Mouse (Mus musculus) liver, postnatal 0 days (tissue): Measurements from ENCODE around the gene Btbd9. TPM values are rescaled to one million over a fixed set of nuclear protein-coding genes. Genes with fewer than 3 reads are reported as not detected.

Experiments
- ATAC-seq: fragments of 200-750 bp; cut with Nextera tagmentation; 2 replicates; pipeline ENCODE4 v1.8.0; 2017; ENCODE audit warnings: mild to moderate bottlenecking, moderate library complexity
- DNase-seq: peaks from one replicate; pipeline ENCODE4 v3.0.0-alpha.2; 2016
- H3K27ac ChIP-seq: fragments of 300-500 bp; sonication (generic); 2 replicates; pipeline ENCODE4 v1.5.1; 2014; ENCODE audit warnings: antibody characterized with exemption, moderate library complexity, mild to moderate bottlenecking, low read depth
- H3K27me3 ChIP-seq: fragments of 300-500 bp; sonication (generic); 2 replicates; pipeline ENCODE4 v1.6.1; 2014; ENCODE audit warnings: low read length, control low read depth, mixed read lengths; ENCODE audit not compliant: insufficient read depth
- H3K36me3 ChIP-seq: fragments of 300-500 bp; sonication (generic); replicated peaks from 2 replicates; pipeline ENCODE4 v1.6.1; 2014; ENCODE audit warnings: mild to moderate bottlenecking, control low read depth, low read length, moderate library complexity, mixed read lengths; ENCODE audit not compliant: insufficient read depth
- H3K4me1 ChIP-seq: fragments of 300-500 bp; sonication (generic); 2 replicates; pipeline ENCODE4 v1.6.1; 2014; ENCODE audit warnings: antibody characterized with exemption, mild to moderate bottlenecking, control low read depth; ENCODE audit not compliant: insufficient read depth
- H3K4me2 ChIP-seq: fragments of 300-500 bp; sonication (generic); 2 replicates; pipeline ENCODE4 v1.6.1; 2014; ENCODE audit warnings: low read depth, mild to moderate bottlenecking, low read length, moderate library complexity, mixed read lengths
- H3K4me3 ChIP-seq: fragments of 300-500 bp; sonication (generic); 2 replicates; pipeline ENCODE4 v1.5.1; 2014; ENCODE audit warnings: low read depth, low read length
- H3K9ac ChIP-seq: fragments of 300-500 bp; sonication (generic); replicated peaks from 2 replicates; pipeline ENCODE4 v1.6.1; 2014; ENCODE audit warnings: mild to moderate bottlenecking, moderate library complexity
- H3K9me3 ChIP-seq: fragments of 300-500 bp; sonication (generic); 2 replicates; pipeline ENCODE4 v1.6.1; 2016; ENCODE audit warnings: mild to moderate bottlenecking, control low read depth, low read length, mixed read lengths
- CTCF ChIP-seq: sonication (generic); IDR thresholded peaks from 2 replicates; pipeline ENCODE4 v1.5.1; 2016; ENCODE audit warnings: antibody characterized with exemption, low read depth
- EP300 ChIP-seq: IDR thresholded peaks from 2 replicates; pipeline ENCODE4 v1.6.1; 2016; ENCODE audit warnings: antibody characterized with exemption, low read depth, mild to moderate bottlenecking
- WGBS: fragments of 180-500 bp; shearing (Covaris S2); extraction: QIAGEN DNeasy Blood & Tissue Kit; methylation state at CpG from one replicate; pipeline ENCODE4 v1.1.7; 2014; ENCODE audit not compliant: insufficient replicate concordance; 5-methylcytosine and 5-hydroxymethylcytosine counted together
- polyA plus RNA-seq: library from polyadenylated mRNA; unstranded; fragments of >200 nt; fragmentation: Nextera tagmentation; extraction: Ambion mirVana; gene quantifications from 2 replicates; pipeline ENCODE4 v1.2.1, GENCODE M21; 2015

The Btbd9 gene
- polyA plus RNA-seq, 1 experiment from 2014 or later, result 16.5 TPM

DNA sequence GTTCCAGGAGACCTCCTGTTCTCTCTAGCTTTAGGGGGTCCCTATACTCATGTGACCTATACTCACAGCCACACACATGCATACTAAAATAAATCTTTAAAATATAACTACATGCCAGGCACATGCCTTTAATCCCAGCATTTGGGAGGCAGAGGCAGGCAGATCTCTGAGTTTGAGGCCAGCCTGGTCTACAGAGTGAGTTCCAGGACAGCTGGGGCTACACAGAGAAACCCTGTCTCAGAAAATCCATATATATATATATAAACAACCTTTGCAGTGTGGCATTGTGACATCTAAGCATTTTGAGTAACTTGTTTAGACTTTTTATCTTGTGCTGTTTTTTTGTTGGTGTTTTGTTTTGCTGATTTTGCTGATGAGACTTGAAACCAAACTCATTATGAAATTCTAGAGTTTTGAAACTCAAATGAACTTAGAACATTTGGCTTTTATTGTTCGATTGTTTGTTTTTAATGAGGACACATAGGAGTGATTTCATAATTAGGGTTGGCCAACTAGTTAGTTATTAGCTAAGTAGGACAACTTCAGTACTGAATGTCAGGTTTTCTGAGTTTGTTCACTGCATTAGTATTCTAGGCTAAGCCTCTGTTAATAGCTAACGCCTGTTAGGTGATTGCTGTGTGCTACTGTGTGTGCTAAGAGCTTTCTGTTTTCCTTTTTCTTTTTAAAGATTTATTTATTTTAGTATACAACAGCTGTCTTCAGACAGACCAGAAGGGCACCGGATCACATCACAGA lies 42.0 kb upstream of the Btbd9 start:
- Histone ChIP-seq H3K36me3 (no peaks in the 10 kb centered on the region), H3K9ac (no peak overlapping the region), H3K4me2 (no peak overlapping the region), H3K27ac (peak overlapping the region; percentile 16), H3K4me1 (peaks cover 10% of the 10 kb centered on the region; the same call in 1 of the 2 replicates), H3K27me3 (no peaks in the 10 kb centered on the region), H3K9me3 (no peaks in the 10 kb centered on the region), H3K4me3 (no peak overlapping the region)
- TF ChIP-seq CTCF (no peak), EP300 (peak; percentile 55; the same call in 1 of the 2 replicates)
- ATAC-seq, result peak; percentile 92
- 59% methylated on average over 3 of the region's 3 CpGs for WGBS
- no peak for DNase-seq

DNA sequence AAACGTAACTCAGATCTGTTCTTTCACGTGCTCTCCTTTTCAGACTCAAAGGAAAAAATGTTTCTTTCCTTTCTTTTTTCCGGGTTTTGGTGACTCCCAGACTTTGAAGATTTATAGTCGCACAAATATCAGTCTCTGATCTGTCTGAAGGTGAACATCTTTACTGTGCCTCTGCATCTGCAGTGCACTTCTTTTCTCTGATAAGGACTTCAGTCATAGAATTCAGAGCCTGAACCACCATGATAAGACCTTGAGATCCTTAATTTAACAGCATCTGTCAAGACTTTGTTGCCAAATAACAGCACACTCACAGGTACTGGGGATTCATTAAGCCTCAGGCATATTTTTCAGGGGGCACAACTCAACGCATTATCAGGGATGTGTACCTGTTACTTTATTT lies 39.9 kb upstream of the Btbd9 start:
- Histone ChIP-seq H3K36me3 (no peaks in the 10 kb centered on the region), H3K4me3 (no peak overlapping the region), H3K27me3 (no peaks in the 10 kb centered on the region), H3K27ac (no peak overlapping the region), H3K4me1 (peaks cover 18% of the 10 kb centered on the region), H3K9me3 (no peaks in the 10 kb centered on the region), H3K9ac (no peak overlapping the region), H3K4me2 (peak overlapping the region; percentile 1; the same call in 1 of the 2 replicates)
- DNase-seq (no peak), ATAC-seq (no peak)
- 74% methylated on average over 5 of the region's 5 CpGs for WGBS
- TF ChIP-seq EP300 (peak; percentile 96), CTCF (no peak)

DNA sequence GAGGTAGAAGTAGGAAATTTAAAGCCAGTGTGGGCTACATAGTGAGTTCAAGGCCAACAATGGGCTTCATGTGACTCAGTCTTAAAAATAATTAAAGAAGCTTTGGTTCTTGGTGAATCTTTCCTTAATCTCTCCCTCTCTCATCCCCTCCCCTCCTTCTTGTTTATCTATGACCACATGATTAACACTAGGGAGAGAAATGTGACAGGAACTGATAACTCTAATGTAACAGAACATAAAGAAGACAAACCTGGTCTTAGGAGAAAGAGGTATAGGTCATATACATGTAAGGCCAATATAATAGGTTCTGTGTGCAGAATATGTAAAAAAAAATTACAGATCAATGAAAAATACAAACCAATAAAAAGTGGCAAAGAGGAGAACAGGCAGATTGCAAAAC lies 37.1 kb upstream of the Btbd9 start:
- Histone ChIP-seq H3K27ac (peak overlapping the region; percentile 52), H3K36me3 (0 out of 2 replicates have a peak, but pooled peaks cover 2% of the 10 kb centered on the region), H3K4me2 (peak overlapping the region; percentile 59), H3K4me1 (peaks cover 40% of the 10 kb centered on the region), H3K9ac (no peak overlapping the region), H3K27me3 (no peaks in the 10 kb centered on the region), H3K9me3 (no peaks in the 10 kb centered on the region), H3K4me3 (no peak overlapping the region)
- DNase-seq (no peak), ATAC-seq (no peak)
- TF ChIP-seq CTCF (no peak), EP300 (peak; percentile 92)

DNA sequence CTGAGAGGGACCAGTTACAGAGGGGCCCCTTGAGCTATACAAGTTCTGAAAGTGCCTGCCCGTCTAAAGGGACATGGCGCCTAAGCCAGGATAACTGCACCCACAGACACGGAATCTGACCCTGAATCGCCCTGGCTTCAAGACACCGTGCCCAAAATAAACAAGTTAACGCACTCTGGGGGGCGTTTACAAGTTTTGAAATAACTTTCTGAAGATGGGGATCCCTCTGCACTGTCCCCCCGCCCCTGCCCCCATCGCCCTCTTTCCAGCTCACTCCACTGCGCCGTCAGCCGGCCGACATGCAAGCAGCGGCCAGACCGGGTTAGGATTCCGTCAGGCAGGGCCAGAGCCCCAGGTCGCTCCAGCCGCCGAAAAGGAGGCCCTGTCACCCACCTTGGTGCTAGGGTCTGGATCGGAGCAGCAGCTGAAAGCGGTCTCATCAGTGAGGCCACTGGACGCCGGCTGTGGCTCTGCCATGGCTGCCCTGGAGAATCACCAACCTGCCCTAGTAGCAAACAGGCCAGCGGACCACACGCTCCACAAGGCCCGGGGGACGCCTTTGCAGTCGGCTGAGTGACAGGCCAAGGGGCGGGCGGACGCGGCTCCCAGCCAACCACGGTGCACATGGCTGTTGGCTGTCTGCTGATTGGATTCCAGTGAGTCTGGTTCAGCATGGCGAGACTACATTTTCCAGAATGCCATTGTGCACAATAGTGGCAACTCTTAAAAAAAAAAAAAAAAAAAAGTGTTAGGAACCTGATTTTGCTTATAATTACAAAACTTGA lies 36.0 kb upstream of the Btbd9 start:
- 0 out of 2 replicates have a peak, but pooled peaks cover 3% of the 10 kb centered on the region for H3K36me3 ChIP-seq
- peak; percentile 96 for ATAC-seq
- H3K9ac ChIP-seq, result peak overlapping the region; percentile 96
- peaks cover 44% of the 10 kb centered on the region for H3K4me1 ChIP-seq
- peak; percentile 98 for DNase-seq
- peak; percentile 42 for TF ChIP-seq CTCF
- no peak for TF ChIP-seq EP300
- H3K4me3 ChIP-seq, result peak overlapping the region; percentile 77
- H3K27ac ChIP-seq, result peak overlapping the region; percentile 97
- no peaks in the 10 kb centered on the region for H3K9me3 ChIP-seq
- WGBS, result 0% methylated on average over 34 of the region's 34 CpGs
- no peaks in the 10 kb centered on the region for H3K27me3 ChIP-seq
- peak overlapping the region; percentile 68 for H3K4me2 ChIP-seq

DNA sequence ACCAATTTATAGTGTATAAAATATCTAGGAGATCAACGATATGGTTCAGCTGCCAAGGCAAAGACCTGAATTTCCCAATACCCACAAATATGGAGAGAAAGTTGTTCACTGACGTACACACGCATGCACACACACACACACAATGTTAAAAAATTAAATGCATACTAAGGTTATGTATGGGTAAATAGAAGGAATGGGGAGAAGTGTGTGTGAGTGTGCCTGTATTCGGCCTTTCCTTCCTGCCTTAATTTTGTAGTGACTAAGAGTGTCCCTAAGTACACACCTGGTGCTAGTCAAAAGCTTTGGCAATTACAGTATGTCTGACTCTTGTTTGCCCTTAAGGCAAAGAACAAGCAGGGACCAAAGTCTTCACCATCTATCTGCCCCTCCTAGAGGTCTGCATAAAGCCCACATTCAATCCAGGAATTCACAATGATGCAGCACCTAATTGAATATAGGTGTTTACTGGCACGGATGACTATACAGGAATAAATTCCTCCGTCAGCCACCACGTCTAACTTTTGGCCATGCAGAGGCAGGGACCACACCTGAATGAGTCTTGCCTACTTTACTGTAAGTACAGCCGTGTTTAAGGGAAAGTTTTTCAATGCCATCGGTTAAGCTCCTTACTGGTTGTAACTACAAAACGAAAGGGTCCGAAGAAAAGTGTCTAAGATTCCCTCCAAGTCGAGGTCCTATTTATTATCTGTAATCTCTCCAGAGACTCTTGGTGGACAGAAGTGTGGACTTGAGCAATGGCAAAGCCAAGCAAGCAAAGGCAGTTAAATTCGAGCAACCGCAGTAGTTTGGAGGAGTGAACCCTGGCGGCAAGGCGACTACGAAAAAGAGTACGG lies 35.2 kb upstream of the Btbd9 start:
- H3K4me2 ChIP-seq, result peak overlapping the region; percentile 68
- H3K27me3 ChIP-seq, result no peaks in the 10 kb centered on the region
- peak; percentile 11 for ATAC-seq
- H3K36me3 ChIP-seq, result 0 out of 2 replicates have a peak, but pooled peaks cover 5% of the 10 kb centered on the region
- peak overlapping the region; percentile 96 for H3K9ac ChIP-seq
- no peak for DNase-seq
- peak overlapping the region; percentile 97 for H3K27ac ChIP-seq
- peak overlapping the region; percentile 77 for H3K4me3 ChIP-seq
- TF ChIP-seq EP300 (no peak; the same call in 1 of the 2 replicates), CTCF (0 out of 2 replicates have a peak, but pooled peaks have one; percentile 8)
- WGBS, result 17% methylated on average over 18 of the region's 18 CpGs
- H3K9me3 ChIP-seq, result no peaks in the 10 kb centered on the region
- H3K4me1 ChIP-seq, result peaks cover 46% of the 10 kb centered on the region
